Comparison of ENCODE assay signal across 18 mouse cellular contexts in genomic region chr1:136444555-136445255, GRCm38 (mm10). TPM values are rescaled to one million over a fixed set of nuclear protein-coding genes. Genes with fewer than 3 reads are reported as not detected.
DNase-seq lines count a peak whose midpoint lies in the region; ATAC-seq lines count a peak whose summit lies in the region.
"Had no signal": no experiment of that assay in that cellular context is flagged by ENCODE, and none has a peak within 500 bp of the region (broad histone marks: within the 10 kb centered on the region; RNA-seq: fewer than 3 reads in every experiment).

No protein-coding gene starts in this region.

- no peak for DNase-seq in kidney, adult 8-10 months
- no peak for DNase-seq in layer of hippocampus, adult 11-12 months (ENCODE audit: low spot score)
- no peak for DNase-seq in thymus, postnatal 10 days (ENCODE audit: low spot score in 2 of 2)
- DNase-seq in cerebellum, adult 8-10 months = no peak
- DNase-seq: adrenal gland, postnatal 25 days; cerebellum, postnatal 36 days; heart, adult 18-20 months; heart, postnatal 10 days; kidney, adult 11 months had no signal

- H3K9me3 ChIP-seq in kidney, embryonic 16.5 days (ENCODE audit: low read length) = no peaks in the 10 kb centered on the region
- H3K9me3 ChIP-seq in liver, embryonic 15.5 days (replicated peaks) = no peaks in the 10 kb centered on the region
- H3K9me3 ChIP-seq: forebrain, embryonic 10.5 days; hindbrain, embryonic 13.5 days; lung, embryonic 15.5 days; megakaryocyte, embryonic 14.5 days had no signal

- peaks cover 14% of the 10 kb centered on the region for H3K4me1 ChIP-seq in kidney, embryonic 16.5 days (ENCODE audit: insufficient read depth, low read length)
- H3K4me1 ChIP-seq in liver, embryonic 15.5 days (replicated peaks) = peaks cover 46% of the 10 kb centered on the region
- H3K4me1 ChIP-seq: forebrain, embryonic 10.5 days; hindbrain, embryonic 13.5 days; megakaryocyte, embryonic 14.5 days had no signal

- no peak overlapping the region for H3K27ac ChIP-seq in kidney, embryonic 16.5 days (ENCODE audit: low read length)
- peak overlapping the region; percentile 86 for H3K27ac ChIP-seq in liver, embryonic 15.5 days (replicated peaks)
- H3K27ac ChIP-seq: forebrain, embryonic 10.5 days; hindbrain, embryonic 13.5 days; lung, embryonic 15.5 days had no signal

- H3K9ac ChIP-seq in kidney, embryonic 16.5 days (replicated peaks; ENCODE audit: low read length) = no peak overlapping the region
- peak overlapping the region; percentile 28; the same call in 1 of the 2 replicates for H3K9ac ChIP-seq in liver, embryonic 15.5 days
- H3K9ac ChIP-seq: hindbrain, embryonic 13.5 days; lung, embryonic 15.5 days had no signal

- no peaks in the 10 kb centered on the region for H3K27me3 ChIP-seq in kidney, embryonic 16.5 days (ENCODE audit: insufficient read depth, low read length)
- H3K27me3 ChIP-seq in liver, embryonic 15.5 days = no peaks in the 10 kb centered on the region
- H3K27me3 ChIP-seq: hindbrain, embryonic 13.5 days; lung, embryonic 15.5 days had no signal

- no peak overlapping the region for H3K4me3 ChIP-seq in kidney, embryonic 16.5 days (ENCODE audit: low read length)
- peak overlapping the region; percentile 29 for H3K4me3 ChIP-seq in liver, embryonic 15.5 days (replicated peaks)
- H3K4me3 ChIP-seq: forebrain, embryonic 10.5 days; hindbrain, embryonic 13.5 days; lung, embryonic 15.5 days; megakaryocyte, embryonic 14.5 days had no signal

- WGBS in kidney, embryonic 16.5 days = 59% methylated on average over 12 of the region's 12 CpGs
- 52% methylated on average over 12 of the region's 12 CpGs for WGBS in liver, embryonic 15.5 days (ENCODE audit: insufficient replicate concordance)

- no peak overlapping the region for H3K4me2 ChIP-seq in kidney, embryonic 16.5 days (replicated peaks; ENCODE audit: low read depth, low read length)
- peak overlapping the region; percentile 60 for H3K4me2 ChIP-seq in liver, embryonic 15.5 days
- H3K4me2 ChIP-seq: hindbrain, embryonic 13.5 days; lung, embryonic 15.5 days had no signal

- 0 out of 2 replicates have a peak, but pooled peaks have one; percentile 29 for ATAC-seq in kidney, embryonic 16.5 days (ENCODE audit: low FRiP score, low TSS enrichment)
- peak; percentile 92 for ATAC-seq in erythroblast, adult 5-6 weeks (replicated peaks; ENCODE audit: low FRiP score, poor library complexity, severe bottlenecking)
- peak; percentile 98 for ATAC-seq in liver, embryonic 15.5 days (ENCODE audit: insufficient read depth)
- ATAC-seq in frontal cortex, adult (ENCODE audit: low TSS enrichment) = no peak
- ATAC-seq: activated CD4-positive, CD25-positive, alpha-beta regulatory T cell, adult 4 months had no signal

- peaks cover 2% of the 10 kb centered on the region; the same call in 1 of the 2 replicates for H3K36me3 ChIP-seq in kidney, embryonic 16.5 days (ENCODE audit: insufficient read depth, low read length)
- H3K36me3 ChIP-seq in liver, embryonic 15.5 days (replicated peaks) = 0 out of 2 replicates have a peak, but pooled peaks cover 3% of the 10 kb centered on the region
- H3K36me3 ChIP-seq: hindbrain, embryonic 13.5 days; lung, embryonic 15.5 days had no signal

RNA-seq across cellular contexts. Expression of gene Kif14, which starts 21.4 kb away (rescaled TPM):
- polyA plus RNA-seq in kidney, embryonic 16.5 days (2015; fragmentation: Nextera tagmentation; extraction: Ambion mirVana) = 4.7 and 6.7 TPM in 2 replicates
- 5.8 and 20.1 TPM in 2 replicates for total RNA-seq in erythroblast, adult 5-6 weeks (2015; ENCODE audit: low replicate concordance)
- total RNA-seq in erythroblast, adult 5-6 weeks (2017; ENCODE audit: low replicate concordance) = 18.7 and 26.9 TPM in 2 replicates
- polyA plus RNA-seq in liver, embryonic 15.5 days (2015; fragmentation: Nextera tagmentation; extraction: Ambion mirVana) = 6.0 and 6.4 TPM in 2 replicates

RNA-seq across cellular contexts. Expression of gene Ddx59, which starts 29.6 kb away (rescaled TPM):
- polyA plus RNA-seq in kidney, embryonic 16.5 days (2015; fragmentation: Nextera tagmentation; extraction: Ambion mirVana) = 17.8 and 19.9 TPM in 2 replicates
- 0.58 and 10.7 TPM in 2 replicates for total RNA-seq in erythroblast, adult 5-6 weeks (2015; ENCODE audit: low replicate concordance)
- 3.9 and 6.7 TPM in 2 replicates for total RNA-seq in erythroblast, adult 5-6 weeks (2017; ENCODE audit: low replicate concordance)
- 4.9 and 5.5 TPM in 2 replicates for polyA plus RNA-seq in liver, embryonic 15.5 days (2015; fragmentation: Nextera tagmentation; extraction: Ambion mirVana)
